Mouse (Mus musculus): Measurements from ENCODE around the gene Mlip. TPM values are rescaled to one million over a fixed set of nuclear protein-coding genes. Genes with fewer than 3 reads are reported as not detected.

The Mlip gene
- polyA plus RNA-seq, 1 experiment: not detected

GRCm38 (mm10) chr9:77388956-77389355, 36.2 kb upstream of the Mlip start:
- TF ChIP-seq POLR2A (IDR thresholded peaks at IDR 0.05; ENCODE audit: insufficient read depth, low read length): no peak
- TF ChIP-seq EP300 (IDR thresholded peaks at IDR 0.05; ENCODE audit: insufficient read depth, low read depth, low read length): no peak
- TF ChIP-seq CTCF (IDR thresholded peaks at IDR 0.05; ENCODE audit: low read depth, low read length): no peak
- H3K9me3 ChIP-seq (replicated peaks; ENCODE audit: control insufficient read depth, insufficient read depth, low read length, poor library complexity, severe bottlenecking): no peaks in the 10 kb centered on the region
- H3K4me1 ChIP-seq (ENCODE audit: control insufficient read depth, insufficient read depth, low read length): no peaks in the 10 kb centered on the region
- H3K9ac ChIP-seq (ENCODE audit: low read depth, poor library complexity, severe bottlenecking): no peak overlapping the region
- no peaks in the 10 kb centered on the region for H3K27me3 ChIP-seq (ENCODE audit: control insufficient read depth, insufficient read depth, low read length, poor library complexity, severe bottlenecking)
- H3K27ac ChIP-seq (ENCODE audit: insufficient read depth, low read length): no peak overlapping the region
- H3K4me3 ChIP-seq (ENCODE audit: low read depth, low read length): no peak overlapping the region
- H3K36me3 ChIP-seq (ENCODE audit: control insufficient read depth, insufficient read depth, low read length, poor library complexity, severe bottlenecking): no peaks in the 10 kb centered on the region

DNA sequence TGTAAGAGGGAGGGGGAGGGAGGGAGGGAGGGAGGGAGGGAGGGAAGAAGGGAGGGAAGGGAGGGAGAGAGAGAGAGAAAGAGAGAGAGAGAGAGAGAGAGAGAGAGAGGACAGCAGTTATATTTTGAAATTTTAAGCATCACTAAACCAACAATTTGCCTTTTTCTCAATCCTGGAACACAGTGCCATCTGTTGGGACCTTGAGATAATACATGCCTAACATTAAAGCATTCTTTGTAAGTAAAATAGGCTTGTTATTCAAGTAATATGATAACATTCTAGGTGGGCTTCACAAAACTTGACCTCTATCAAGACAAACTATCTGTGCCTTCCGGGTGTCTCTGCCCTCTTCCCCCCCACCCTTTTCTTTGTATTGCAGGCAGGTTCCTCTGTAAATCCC, 34.0 kb upstream of the Mlip start:
- no peaks in the 10 kb centered on the region for H3K36me3 ChIP-seq (ENCODE audit: control insufficient read depth, insufficient read depth, low read length, poor library complexity, severe bottlenecking)
- no peak overlapping the region for H3K4me3 ChIP-seq (ENCODE audit: low read depth, low read length)
- H3K4me1 ChIP-seq (ENCODE audit: control insufficient read depth, insufficient read depth, low read length): no peaks in the 10 kb centered on the region
- H3K27ac ChIP-seq (ENCODE audit: insufficient read depth, low read length): no peak overlapping the region
- TF ChIP-seq CTCF (IDR thresholded peaks at IDR 0.05; ENCODE audit: low read depth, low read length) (no peak), EP300 (IDR thresholded peaks at IDR 0.05; ENCODE audit: insufficient read depth, low read depth, low read length) (no peak)
- H3K9ac ChIP-seq (ENCODE audit: low read depth, poor library complexity, severe bottlenecking): no peak overlapping the region
- H3K9me3 ChIP-seq (replicated peaks; ENCODE audit: control insufficient read depth, insufficient read depth, low read length, poor library complexity, severe bottlenecking): no peaks in the 10 kb centered on the region
- H3K27me3 ChIP-seq (ENCODE audit: control insufficient read depth, insufficient read depth, low read length, poor library complexity, severe bottlenecking): no peaks in the 10 kb centered on the region

DNA sequence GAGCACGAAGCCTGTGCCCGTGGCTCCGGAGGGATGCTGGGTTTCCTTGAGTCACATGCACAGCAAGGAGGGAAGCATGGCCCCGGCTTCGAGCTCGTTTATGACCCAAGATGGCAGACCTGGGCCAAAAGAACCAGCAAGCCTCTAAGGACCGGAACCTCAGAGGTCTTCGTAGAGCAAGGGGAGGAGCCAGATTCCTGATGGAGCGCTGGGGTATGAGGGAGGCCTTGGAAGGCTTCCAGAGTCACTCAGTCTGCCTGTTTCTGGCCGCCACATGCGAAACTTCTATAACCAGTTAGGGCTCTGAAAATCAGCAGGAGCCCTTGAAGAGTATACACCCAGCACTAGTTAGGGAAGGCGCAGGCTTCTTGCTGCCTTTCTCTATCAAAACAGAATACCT, 32.8 kb upstream of the Mlip start:
- H3K36me3 ChIP-seq (ENCODE audit: control insufficient read depth, insufficient read depth, low read length, poor library complexity, severe bottlenecking): no peaks in the 10 kb centered on the region
- no peak for TF ChIP-seq EP300 (IDR thresholded peaks at IDR 0.05; ENCODE audit: insufficient read depth, low read depth, low read length)
- TF ChIP-seq POLR2A (IDR thresholded peaks at IDR 0.05; ENCODE audit: insufficient read depth, low read length): no peak
- no peak for TF ChIP-seq CTCF (IDR thresholded peaks at IDR 0.05; ENCODE audit: low read depth, low read length)
- no peak overlapping the region for H3K4me3 ChIP-seq (ENCODE audit: low read depth, low read length)
- H3K9me3 ChIP-seq (replicated peaks; ENCODE audit: control insufficient read depth, insufficient read depth, low read length, poor library complexity, severe bottlenecking): no peaks in the 10 kb centered on the region
- no peak overlapping the region for H3K9ac ChIP-seq (ENCODE audit: low read depth, poor library complexity, severe bottlenecking)
- H3K27me3 ChIP-seq (ENCODE audit: control insufficient read depth, insufficient read depth, low read length, poor library complexity, severe bottlenecking): no peaks in the 10 kb centered on the region
- H3K4me1 ChIP-seq (ENCODE audit: control insufficient read depth, insufficient read depth, low read length): no peaks in the 10 kb centered on the region
- H3K27ac ChIP-seq (ENCODE audit: insufficient read depth, low read length): no peak overlapping the region

DNA sequence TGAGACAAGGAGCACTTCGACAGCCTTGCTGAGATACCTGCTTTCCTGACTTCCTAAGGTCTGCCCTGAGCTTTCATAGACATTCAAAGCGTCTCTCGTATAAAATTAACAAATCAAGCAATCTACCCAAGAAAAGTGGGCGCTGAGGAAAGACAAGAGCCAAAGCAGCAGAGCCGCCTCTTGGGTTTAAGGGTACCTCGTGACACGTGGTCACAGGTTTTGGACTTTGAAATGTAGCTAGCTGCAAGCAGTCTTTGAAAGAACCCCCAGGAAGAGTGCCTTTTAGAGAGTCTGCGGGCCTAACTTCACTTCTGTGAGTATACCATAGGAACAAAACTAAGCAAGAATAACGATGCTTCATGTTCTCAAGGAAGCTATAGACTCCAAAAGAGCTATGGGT, 31.9 kb upstream of the Mlip start:
- Histone ChIP-seq H3K27me3 (ENCODE audit: control insufficient read depth, insufficient read depth, low read length, poor library complexity, severe bottlenecking) (no peaks in the 10 kb centered on the region), H3K27ac (ENCODE audit: insufficient read depth, low read length) (no peak overlapping the region), H3K9me3 (replicated peaks; ENCODE audit: control insufficient read depth, insufficient read depth, low read length, poor library complexity, severe bottlenecking) (no peaks in the 10 kb centered on the region), H3K4me3 (ENCODE audit: low read depth, low read length) (no peak overlapping the region), H3K4me1 (ENCODE audit: control insufficient read depth, insufficient read depth, low read length) (no peaks in the 10 kb centered on the region), H3K9ac (ENCODE audit: low read depth, poor library complexity, severe bottlenecking) (no peak overlapping the region), H3K36me3 (ENCODE audit: control insufficient read depth, insufficient read depth, low read length, poor library complexity, severe bottlenecking) (no peaks in the 10 kb centered on the region)
- TF ChIP-seq CTCF (IDR thresholded peaks at IDR 0.05; ENCODE audit: low read depth, low read length): no peak
- no peak for TF ChIP-seq EP300 (IDR thresholded peaks at IDR 0.05; ENCODE audit: insufficient read depth, low read depth, low read length)
- no peak for TF ChIP-seq POLR2A (IDR thresholded peaks at IDR 0.05; ENCODE audit: insufficient read depth, low read length)

- Histone ChIP-seq H3K27ac (ENCODE audit: insufficient read depth, low read length) (no peak overlapping the region), H3K9ac (ENCODE audit: low read depth, poor library complexity, severe bottlenecking) (no peak overlapping the region), H3K27me3 (ENCODE audit: control insufficient read depth, insufficient read depth, low read length, poor library complexity, severe bottlenecking) (no peaks in the 10 kb centered on the region), H3K4me1 (ENCODE audit: control insufficient read depth, insufficient read depth, low read length) (no peaks in the 10 kb centered on the region), H3K36me3 (ENCODE audit: control insufficient read depth, insufficient read depth, low read length, poor library complexity, severe bottlenecking) (no peaks in the 10 kb centered on the region), H3K4me3 (ENCODE audit: low read depth, low read length) (no peak overlapping the region), H3K9me3 (replicated peaks; ENCODE audit: control insufficient read depth, insufficient read depth, low read length, poor library complexity, severe bottlenecking) (no peaks in the 10 kb centered on the region)
- TF ChIP-seq EP300 (IDR thresholded peaks at IDR 0.05; ENCODE audit: insufficient read depth, low read depth, low read length): no peak
- no peak for TF ChIP-seq CTCF (IDR thresholded peaks at IDR 0.05; ENCODE audit: low read depth, low read length)
- TF ChIP-seq POLR2A (IDR thresholded peaks at IDR 0.05; ENCODE audit: insufficient read depth, low read length): no peak
Observed at GRCm38 (mm10) chr9:77383951-77384350, 31.2 kb upstream of the Mlip start.

DNA sequence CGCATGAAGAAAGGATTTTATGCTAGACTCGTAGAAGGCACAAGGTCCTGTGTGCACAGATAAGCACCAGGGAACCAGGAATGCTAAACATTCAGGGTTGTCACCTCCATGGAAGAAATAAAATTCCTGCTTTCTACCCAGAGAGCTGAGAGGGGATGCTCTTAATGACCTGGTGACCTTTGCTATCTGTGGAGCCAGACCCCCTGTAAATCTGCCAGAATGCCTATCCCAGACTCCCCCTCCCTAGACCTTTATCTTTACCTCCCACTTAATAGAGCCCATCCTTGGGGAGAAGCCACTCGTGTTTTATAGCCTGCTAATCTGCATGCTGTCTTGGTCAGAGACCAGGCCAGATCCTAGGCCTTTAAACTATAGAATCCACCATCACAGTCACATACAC, 29.7 kb upstream of the Mlip start:
- no peak overlapping the region for H3K27ac ChIP-seq (ENCODE audit: insufficient read depth, low read length)
- H3K27me3 ChIP-seq (ENCODE audit: control insufficient read depth, insufficient read depth, low read length, poor library complexity, severe bottlenecking): no peaks in the 10 kb centered on the region
- H3K9ac ChIP-seq (ENCODE audit: low read depth, poor library complexity, severe bottlenecking): no peak overlapping the region
- TF ChIP-seq POLR2A (IDR thresholded peaks at IDR 0.05; ENCODE audit: insufficient read depth, low read length): no peak
- no peak for TF ChIP-seq CTCF (IDR thresholded peaks at IDR 0.05; ENCODE audit: low read depth, low read length)
- TF ChIP-seq EP300 (IDR thresholded peaks at IDR 0.05; ENCODE audit: insufficient read depth, low read depth, low read length): no peak
- H3K9me3 ChIP-seq (replicated peaks; ENCODE audit: control insufficient read depth, insufficient read depth, low read length, poor library complexity, severe bottlenecking): no peaks in the 10 kb centered on the region
- H3K36me3 ChIP-seq (ENCODE audit: control insufficient read depth, insufficient read depth, low read length, poor library complexity, severe bottlenecking): no peaks in the 10 kb centered on the region
- H3K4me1 ChIP-seq (ENCODE audit: control insufficient read depth, insufficient read depth, low read length): no peaks in the 10 kb centered on the region
- H3K4me3 ChIP-seq (ENCODE audit: low read depth, low read length): no peak overlapping the region
